Mouse (Mus musculus) layer of hippocampus, adult 9-10 months (tissue): Measurements from ENCODE around the gene Phc1.
A peak's percentile ranks its signal among the peaks of the same experiment; 100 is the strongest.

Experiments
- DNase-seq: peaks from one replicate; pipeline ENCODE4 v3.0.0; 2022; ENCODE audit warnings: low spot score

Phc1 gene

DNA sequence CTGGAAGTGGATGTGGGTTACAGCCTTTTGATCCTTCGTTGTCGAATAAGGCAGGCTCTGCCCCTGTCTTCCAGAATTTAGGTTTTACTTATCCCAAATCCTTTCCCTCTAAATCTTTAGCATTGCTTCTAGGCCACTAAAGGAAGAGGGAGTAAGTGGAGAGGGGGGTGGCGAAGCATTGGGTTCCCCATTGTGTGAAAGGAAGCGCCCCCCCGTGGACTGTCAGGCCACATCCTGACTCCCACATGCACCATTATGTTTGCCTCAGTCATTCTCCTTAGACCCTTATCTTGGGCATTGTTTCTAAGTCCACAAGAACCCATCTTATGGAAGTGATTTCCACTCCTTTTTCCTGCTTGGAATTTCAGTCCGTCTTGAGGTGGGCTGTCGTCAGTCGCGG, 45.1 kb downstream of the Phc1 start:
- no peak for DNase-seq

GRCm38 (mm10) chr6:122294290-122294689, 46.1 kb downstream of the Phc1 start:
- no peak for DNase-seq

DNA sequence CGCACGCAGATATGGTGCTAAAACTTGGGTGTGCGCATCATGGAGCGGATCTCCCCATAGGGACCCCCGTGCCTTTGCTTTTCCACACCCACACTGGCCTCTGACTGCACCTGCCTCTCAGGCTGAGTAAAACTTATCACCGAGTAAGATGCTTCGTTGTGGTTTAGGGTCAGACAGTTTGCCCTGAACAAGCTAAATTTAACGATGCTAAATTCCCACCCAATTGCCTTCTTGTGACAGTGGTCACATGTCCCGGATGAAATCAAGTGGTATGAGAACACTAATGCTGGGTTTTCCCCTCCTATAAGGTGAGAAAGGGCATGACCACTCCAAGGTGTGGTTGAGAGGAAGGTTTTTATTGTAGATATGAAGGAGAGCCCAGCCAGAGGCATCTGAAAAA, 46.6 kb downstream of the Phc1 start:
- DNase-seq: no peak

DNA sequence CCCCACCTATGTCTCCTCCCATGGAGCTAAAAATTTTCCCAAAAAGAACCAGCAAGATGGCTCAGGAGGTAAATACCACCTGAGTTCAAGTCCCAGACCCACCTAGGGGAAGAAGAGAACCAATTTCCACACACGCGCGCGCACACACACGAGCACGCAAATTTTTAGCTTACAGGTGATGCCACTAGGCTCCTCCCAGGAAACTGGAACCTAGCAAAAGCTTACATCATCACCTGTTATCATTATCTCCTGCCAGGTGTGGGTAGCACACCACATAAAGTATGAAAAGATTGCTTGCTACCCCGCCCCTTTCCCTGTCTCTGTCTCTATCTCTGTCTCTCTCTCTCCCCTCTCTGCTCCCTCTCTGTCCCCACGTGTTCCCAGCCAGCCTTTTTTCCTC, 47.2 kb downstream of the Phc1 start:
- DNase-seq: no peak

DNA sequence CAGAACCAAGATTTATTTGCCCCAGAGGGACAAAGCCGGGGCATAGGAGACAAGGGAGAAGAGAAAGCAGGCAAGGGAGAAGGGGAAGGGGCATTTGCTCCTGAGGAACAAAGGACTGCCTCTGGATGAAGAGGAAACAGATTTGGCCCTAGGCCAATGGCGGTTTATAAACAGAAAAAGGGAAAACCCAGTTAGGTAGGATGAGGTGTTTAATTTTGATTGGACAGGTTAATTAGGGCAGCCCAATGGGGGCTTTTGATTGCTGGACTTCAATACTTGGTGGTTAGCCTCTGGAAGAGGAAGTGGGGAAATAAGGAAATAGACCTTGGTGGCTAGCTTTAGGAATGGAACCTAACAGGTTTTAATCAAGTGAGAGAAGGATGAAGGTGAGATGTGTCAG, 48.2 kb downstream of the Phc1 start:
- DNase-seq: no peak

GRCm38 (mm10) chr6:122291735-122292134, 48.6 kb downstream of the Phc1 start:
- no peak for DNase-seq

GRCm38 (mm10) chr6:122291264-122291663, 49.1 kb downstream of the Phc1 start:
- no peak for DNase-seq

DNA sequence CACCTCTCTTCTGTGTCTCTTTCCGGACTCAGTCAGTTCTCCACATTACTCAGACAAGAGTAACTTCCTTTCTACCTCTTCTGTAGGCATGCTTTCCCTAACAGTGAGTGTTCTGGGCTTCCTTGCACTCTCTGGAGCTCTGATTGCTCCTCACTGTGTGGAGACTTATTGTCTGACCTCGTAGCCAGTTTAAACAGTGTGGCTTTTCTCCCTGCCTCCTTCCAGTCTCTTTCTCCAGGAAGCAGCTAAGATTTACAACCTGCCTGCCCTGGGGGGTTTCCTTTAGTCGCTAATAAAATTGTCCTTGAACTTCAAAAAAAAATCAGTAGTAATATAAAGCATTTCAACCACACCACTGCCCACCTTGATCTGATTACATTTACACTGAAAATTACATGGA, 50.1 kb downstream of the Phc1 start:
- no peak for DNase-seq

GRCm38 (mm10) chr6:122289313-122289712, 51.0 kb downstream of the Phc1 start:
- no peak for DNase-seq

- DNase-seq: no peak
Measured at GRCm38 (mm10) chr6:122288263-122288662, 52.1 kb downstream of the Phc1 start.

DNA sequence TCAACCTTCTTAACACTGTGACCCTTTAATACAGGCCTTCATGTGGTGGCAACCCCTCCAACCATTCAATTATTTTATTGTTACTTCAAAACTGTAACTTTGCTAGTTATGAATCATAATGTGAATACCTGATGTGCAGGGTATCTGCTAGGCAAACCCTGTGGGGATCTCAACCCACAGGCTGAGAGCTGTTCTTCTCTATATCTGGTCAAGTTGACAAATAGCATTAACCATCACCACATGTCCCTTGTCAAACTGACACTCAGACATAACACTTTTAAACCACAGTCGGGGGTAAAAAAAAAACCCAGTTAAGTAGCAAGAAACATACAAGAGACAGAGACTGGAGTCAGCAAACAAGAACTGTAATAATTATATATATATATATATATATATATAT, 55.5 kb downstream of the Phc1 start:
- no peak for DNase-seq

DNA sequence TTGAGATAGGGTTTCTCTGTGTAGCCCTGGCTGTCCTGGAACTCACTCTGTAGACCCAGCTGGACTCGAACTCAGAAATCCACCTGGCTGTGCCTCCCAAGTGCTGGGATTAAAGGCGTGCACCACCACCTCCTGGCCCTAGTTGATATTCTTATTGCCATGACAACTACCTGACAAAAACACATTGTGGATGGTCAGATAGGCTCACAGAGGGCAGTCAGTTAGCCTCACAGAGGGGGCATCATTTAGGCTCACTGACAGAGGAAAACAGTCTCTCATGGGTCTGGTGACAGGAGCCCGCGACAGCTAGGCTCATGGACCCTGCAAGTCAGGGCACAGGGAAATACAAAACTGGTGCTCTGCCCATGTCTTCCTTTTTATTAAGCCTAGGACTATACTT, 56.1 kb downstream of the Phc1 start:
- DNase-seq: no peak

DNA sequence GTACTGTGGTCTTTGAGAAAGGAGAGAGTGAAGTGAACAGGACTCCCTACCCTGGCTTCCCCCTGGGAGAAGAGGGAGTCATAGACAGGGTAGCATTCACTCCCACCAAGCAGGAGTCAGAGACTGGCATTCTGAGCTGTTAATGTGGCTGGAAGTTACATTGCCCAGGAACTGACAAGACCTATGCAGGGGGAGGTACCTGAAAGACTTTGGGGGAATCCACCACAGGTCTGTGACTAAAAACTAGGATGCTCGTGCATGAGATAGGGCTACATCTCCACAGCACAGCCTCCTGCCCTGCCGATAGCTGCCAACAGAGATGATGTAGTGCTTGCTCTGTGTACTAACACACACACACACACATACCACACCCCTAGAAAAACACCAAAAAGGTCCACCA, 56.9 kb downstream of the Phc1 start:
- no peak for DNase-seq

GRCm38 (mm10) chr6:122282782-122283181, 57.6 kb downstream of the Phc1 start, which contains the start of gene Klrg1:
Klrg1 (minus strand) TSS chr6:122282882.
- no peak for DNase-seq

- no peak for DNase-seq
Measured at GRCm38 (mm10) chr6:122276565-122276964, 63.8 kb downstream of the Phc1 start.

GRCm38 (mm10) chr6:122274546-122274945, 65.8 kb downstream of the Phc1 start:
- no peak for DNase-seq

- no peak for DNase-seq
Measured at GRCm38 (mm10) chr6:122270152-122270551, 70.2 kb downstream of the Phc1 start.

- DNase-seq: no peak
Measured at GRCm38 (mm10) chr6:122269170-122269569, 71.2 kb downstream of the Phc1 start.

DNA sequence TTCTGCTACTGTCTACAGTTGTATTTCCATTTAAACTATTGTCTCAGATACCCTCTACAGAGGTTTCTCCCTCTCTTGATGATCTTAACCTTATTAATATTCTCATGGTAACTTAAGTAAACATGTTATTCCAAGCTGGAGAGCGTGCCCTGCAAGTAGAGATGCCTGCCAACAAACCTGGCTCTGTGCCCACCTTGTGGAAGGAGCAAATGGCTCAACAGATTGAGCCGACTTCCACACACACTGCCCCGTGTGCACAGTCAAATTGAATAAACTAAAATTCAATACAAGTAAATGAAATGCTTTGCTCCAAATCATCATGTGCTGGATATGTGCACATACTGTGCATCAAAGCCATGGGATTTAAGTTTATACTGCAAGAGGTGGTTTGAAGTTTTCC, 71.8 kb downstream of the Phc1 start:
- peak; percentile 60 for DNase-seq
